Comparison of ENCODE assay signal across 22 mouse cellular contexts in genomic region chr2:10923984-10924383, GRCm38 (mm10).
"Had no signal": no experiment of that assay in that cellular context is flagged by ENCODE, and none has a peak within 500 bp of the region (broad histone marks: within the 10 kb centered on the region; RNA-seq: fewer than 3 reads in every experiment).

No protein-coding gene starts in this region.

- H3K27ac ChIP-seq: kidney, postnatal 0 days; layer of hippocampus, adult 2 months; limb, embryonic 12.5 days; limb, embryonic 15.5 days; liver, embryonic 14.5 days; midbrain, embryonic 10.5 days; midbrain, embryonic 15.5 days; stomach, embryonic 15.5 days had no signal

- H3K36me3 ChIP-seq: limb, embryonic 12.5 days; limb, embryonic 15.5 days; midbrain, embryonic 10.5 days; midbrain, embryonic 15.5 days; stomach, embryonic 15.5 days had no signal

- DNase-seq: kidney, adult 2 months; kidney, postnatal 25 days; layer of hippocampus, adult 9-11 months; liver, postnatal 0 days; lung, embryonic 14.5 days; lung, postnatal 10 days; lung, postnatal 36 days; retina, postnatal 1 day; right cerebral cortex, postnatal 25 days; spleen, adult 18-20 months; thymus, postnatal 25 days had no signal

- H3K4me3 ChIP-seq: layer of hippocampus, adult 2 months; limb, embryonic 12.5 days; limb, embryonic 15.5 days; megakaryocyte, embryonic 14.5 days; midbrain, embryonic 10.5 days; midbrain, embryonic 15.5 days; stomach, embryonic 15.5 days had no signal

- H3K27me3 ChIP-seq: limb, embryonic 12.5 days; limb, embryonic 15.5 days; megakaryocyte, embryonic 14.5 days; midbrain, embryonic 15.5 days; stomach, embryonic 15.5 days had no signal

- ATAC-seq: intestine, postnatal 0 days; liver, postnatal 0 days; midbrain, embryonic 15.5 days had no signal

- H3K4me2 ChIP-seq: limb, embryonic 12.5 days; limb, embryonic 15.5 days; liver, embryonic 11.5 days; lung, embryonic 14.5 days; midbrain, embryonic 15.5 days; stomach, embryonic 15.5 days had no signal

- H3K4me1 ChIP-seq: limb, embryonic 12.5 days; megakaryocyte, embryonic 14.5 days; stomach, embryonic 15.5 days had no signal

- H3K9me3 ChIP-seq: limb, embryonic 12.5 days; limb, embryonic 15.5 days; megakaryocyte, embryonic 14.5 days; midbrain, embryonic 10.5 days; midbrain, embryonic 15.5 days; stomach, embryonic 15.5 days had no signal

- H3K9ac ChIP-seq: limb, embryonic 12.5 days; limb, embryonic 15.5 days; liver, embryonic 14.5 days; liver, postnatal 0 days; lung, embryonic 14.5 days; midbrain, embryonic 15.5 days; stomach, embryonic 15.5 days had no signal
